ENCODE assay signal across 31 mouse cellular contexts in genomic region chr1:171031752-171032151, GRCm38 (mm10). TPM values are rescaled to one million over a fixed set of nuclear protein-coding genes. Genes with fewer than 3 reads are reported as not detected.
DNase-seq lines count a peak whose midpoint lies in the region; ATAC-seq and TF ChIP-seq lines count a peak whose summit lies in the region.
"Had no signal": no experiment of that assay in that cellular context is flagged by ENCODE, and none has a peak within 500 bp of the region (broad histone marks: within the 10 kb centered on the region; RNA-seq: fewer than 3 reads in every experiment).

No protein-coding gene starts in this region.

- peak overlapping the region; percentile 93 for H3K4me2 ChIP-seq in liver, embryonic 13.5 days
- no peak overlapping the region for H3K4me2 ChIP-seq in forebrain, embryonic 13.5 days

- peaks cover 38% of the 10 kb centered on the region for H3K4me1 ChIP-seq in G1E (ENCODE audit: insufficient read depth, low read depth, low read length)
- H3K4me1 ChIP-seq in liver, embryonic 13.5 days (replicated peaks) = peaks cover 62% of the 10 kb centered on the region
- H3K4me1 ChIP-seq in forebrain, embryonic 13.5 days = peaks cover 28% of the 10 kb centered on the region

- H3K9ac ChIP-seq in liver, embryonic 13.5 days = peak overlapping the region; percentile 15; the same call in 1 of the 2 replicates
- no peak overlapping the region for H3K9ac ChIP-seq in forebrain, embryonic 13.5 days
- H3K9ac ChIP-seq: forebrain, embryonic 15.5 days; heart, embryonic 15.5 days; intestine, embryonic 15.5 days; lung, embryonic 14.5 days; stomach, embryonic 15.5 days had no signal

- no peak overlapping the region for H3K4me3 ChIP-seq in G1E (ENCODE audit: low read depth, low read length)
- peak overlapping the region; percentile 15 for H3K4me3 ChIP-seq in liver, embryonic 13.5 days (replicated peaks)
- H3K4me3 ChIP-seq in forebrain, embryonic 13.5 days = no peak overlapping the region
- H3K4me3 ChIP-seq: intestine, embryonic 15.5 days had no signal

- no peak for TF ChIP-seq CTCF in G1E (IDR thresholded peaks at IDR 0.05; ENCODE audit: low read depth, low read length)

- peaks cover 17% of the 10 kb centered on the region for H3K27me3 ChIP-seq in G1E (ENCODE audit: insufficient read depth, low read length)
- peaks cover 16% of the 10 kb centered on the region; the same call in 1 of the 2 replicates for H3K27me3 ChIP-seq in liver, embryonic 13.5 days
- peaks cover 45% of the 10 kb centered on the region for H3K27me3 ChIP-seq in forebrain, embryonic 13.5 days

- 17% methylated on average over 3 of the region's 3 CpGs for WGBS in liver, embryonic 13.5 days (ENCODE audit: insufficient replicate concordance)
- 93% methylated on average over 3 of the region's 3 CpGs for WGBS in forebrain, embryonic 13.5 days

- ATAC-seq in G1E (ENCODE audit: extremely low read depth, insufficient number of reproducible peaks, low FRiP score, poor library complexity, severe bottlenecking) = peak; percentile 31; the same call in 1 of the 2 replicates
- peak; percentile 74 for ATAC-seq in liver, embryonic 13.5 days (ENCODE audit: low read depth)
- peak; percentile 46 for ATAC-seq in megakaryocyte progenitor cell, adult 5-6 weeks (replicated peaks; ENCODE audit: poor library complexity)
- no peak for ATAC-seq in forebrain, embryonic 13.5 days
- ATAC-seq: CD4-positive, CD25-positive, alpha-beta regulatory T cell, adult 4 months; intestine, embryonic 15.5 days had no signal

- peak overlapping the region; percentile 14; the same call in 1 of the 2 replicates for H3K27ac ChIP-seq in liver, embryonic 13.5 days
- no peak overlapping the region for H3K27ac ChIP-seq in forebrain, embryonic 13.5 days
- H3K27ac ChIP-seq: forebrain, embryonic 15.5 days; heart, embryonic 10.5 days; heart, embryonic 15.5 days; hindbrain, postnatal 0 days; intestine, embryonic 15.5 days; kidney, postnatal 0 days; stomach, embryonic 15.5 days had no signal

- no peak for DNase-seq in G1E (ENCODE audit: low spot score)
- DNase-seq in c-Kit-positive CD71-positive TER-119-negative erythroid progenitor cells, embryonic 14.5 days (ENCODE audit: low read depth) = peak; percentile 44
- DNase-seq in liver, embryonic 13.5 days = no peak
- DNase-seq in Muller cell, postnatal 12 days (ENCODE audit: inconsistent ontology term) = no peak
- DNase-seq in kidney, adult 18-20 months = no peak
- DNase-seq: adrenal gland, adult 8-10 months; cerebellum, adult 11-12 months; cerebellum, adult 9-11 months; gastrocnemius, postnatal 25 days; heart, adult 11 months; kidney, adult 8-10 months; kidney, postnatal 4 days; layer of hippocampus, postnatal 36 days; left cerebral cortex, postnatal 4 days; lung, embryonic 14.5 days; midbrain, embryonic 14.5 days; retina, postnatal 1 day; right cerebral cortex, postnatal 14 days; thymus, postnatal 14 days had no signal

- H3K9me3 ChIP-seq in G1E (replicated peaks) = no peaks in the 10 kb centered on the region
- H3K9me3 ChIP-seq in liver, embryonic 13.5 days (replicated peaks) = no peaks in the 10 kb centered on the region
- no peaks in the 10 kb centered on the region for H3K9me3 ChIP-seq in forebrain, embryonic 13.5 days (replicated peaks)
- H3K9me3 ChIP-seq: forebrain, embryonic 15.5 days; heart, embryonic 10.5 days; heart, embryonic 15.5 days; intestine, embryonic 15.5 days; stomach, embryonic 15.5 days had no signal

- no peaks in the 10 kb centered on the region for H3K36me3 ChIP-seq in G1E (replicated peaks)
- no peaks in the 10 kb centered on the region for H3K36me3 ChIP-seq in liver, embryonic 13.5 days
- H3K36me3 ChIP-seq in forebrain, embryonic 13.5 days (ENCODE audit: poor library complexity, severe bottlenecking) = no peaks in the 10 kb centered on the region
- H3K36me3 ChIP-seq: forebrain, embryonic 15.5 days; heart, embryonic 10.5 days; heart, embryonic 15.5 days; intestine, embryonic 15.5 days; stomach, embryonic 15.5 days had no signal

RNA-seq across cellular contexts. Expression of gene Fcgr4, which starts 13.0 kb away (rescaled TPM):
- total RNA-seq in G1E (2014; fragmentation: Nextera tagmentation) (not detected in 2 replicates), G1E (2017) (0.12 and 0.22 TPM in 2 replicates)
- polyA plus RNA-seq in G1E (2012) = 0.03 TPM in 1 of 2 replicates, not detected in the other
- polyA plus RNA-seq in liver, embryonic 13.5 days (2015; fragmentation: Nextera tagmentation; extraction: Ambion mirVana) = 2.0 and 2.4 TPM in 2 replicates
- total RNA-seq in megakaryocyte progenitor cell, adult 5-6 weeks (2015) = 5.4 and 10.5 TPM in 2 replicates
- total RNA-seq in megakaryocyte progenitor cell, adult 5-6 weeks (2017) = 7.7 and 8.0 TPM in 2 replicates
- 0.33 TPM in 1 of 2 replicates, not detected in the other for polyA plus RNA-seq in forebrain, embryonic 13.5 days (2015; fragmentation: Nextera tagmentation; extraction: Ambion mirVana)
- total RNA-seq: gastrocnemius, adult 18-20 months; gastrocnemius, postnatal 25 days; hindbrain, postnatal 0 days; left cerebral cortex, postnatal 4 days had no signal
- polyA plus RNA-seq: neural tube, embryonic 14.5 days had no signal

RNA-seq across cellular contexts. Expression of gene Fcgr3, which starts 33.0 kb away (rescaled TPM):
- total RNA-seq in G1E (2014; fragmentation: Nextera tagmentation) = 7.3 and 9.3 TPM in 2 replicates
- total RNA-seq in G1E (2017) = 99.6 and 123 TPM in 2 replicates
- 0.91 and 1.5 TPM in 2 replicates for polyA plus RNA-seq in G1E (2012)
- 17.9 and 23.1 TPM in 2 replicates for polyA plus RNA-seq in liver, embryonic 13.5 days (2015; fragmentation: Nextera tagmentation; extraction: Ambion mirVana)
- 384 and 416 TPM in 2 replicates for total RNA-seq in megakaryocyte progenitor cell, adult 5-6 weeks (2015)
- 406 and 474 TPM in 2 replicates for total RNA-seq in megakaryocyte progenitor cell, adult 5-6 weeks (2017)
- polyA plus RNA-seq in forebrain, embryonic 13.5 days (2015; fragmentation: Nextera tagmentation; extraction: Ambion mirVana) = 3.5 and 3.8 TPM in 2 replicates
- polyA plus RNA-seq: CD4-positive, CD25-positive, alpha-beta regulatory T cell, adult 4 months had no signal

RNA-seq across cellular contexts. Expression of gene Fcgr2b, which starts 55.4 kb away (rescaled TPM):
- total RNA-seq in G1E (2014; fragmentation: Nextera tagmentation) (5.5 and 5.8 TPM in 2 replicates), G1E (2017) (20.5 and 22.1 TPM in 2 replicates)
- polyA plus RNA-seq in G1E (2012) = 0.24 and 0.46 TPM in 2 replicates
- 2.5 and 3.0 TPM in 2 replicates for polyA plus RNA-seq in liver, embryonic 13.5 days (2015; fragmentation: Nextera tagmentation; extraction: Ambion mirVana)
- 142 and 144 TPM in 2 replicates for total RNA-seq in megakaryocyte progenitor cell, adult 5-6 weeks (2015)
- 99.9 and 118 TPM in 2 replicates for total RNA-seq in megakaryocyte progenitor cell, adult 5-6 weeks (2017)
- 0.12 and 0.26 TPM in 2 replicates for polyA plus RNA-seq in forebrain, embryonic 13.5 days (2015; fragmentation: Nextera tagmentation; extraction: Ambion mirVana)
- polyA plus RNA-seq: heart, embryonic 10.5 days had no signal
